Mouse (Mus musculus) hindbrain, embryonic 10.5 days (tissue): ENCODE data around the gene Gfod1. TPM values are rescaled to one million over a fixed set of nuclear protein-coding genes. Genes with fewer than 3 reads are reported as not detected.
A peak's percentile ranks its signal among the peaks of the same experiment; 100 is the strongest.

Experiments
- DNase-seq: peaks from one replicate; pipeline ENCODE4 v3.0.0-alpha.2; 2017; ENCODE audit warnings: low spot score
- H3K27ac ChIP-seq: fragments of 300-500 bp; sonication (generic); 2 replicates; pipeline ENCODE4 v1.5.1; 2016; ENCODE audit warnings: mild to moderate bottlenecking, moderate library complexity
- H3K27me3 ChIP-seq: fragments of 300-500 bp; sonication (generic); 2 replicates; pipeline ENCODE4 v1.6.1; 2016; ENCODE audit warnings: mild to moderate bottlenecking; ENCODE audit not compliant: poor library complexity, insufficient read depth, severe bottlenecking
- H3K36me3 ChIP-seq: fragments of 300-500 bp; sonication (generic); 2 replicates; pipeline ENCODE4 v1.6.1; 2016; ENCODE audit warnings: mild to moderate bottlenecking, moderate library complexity
- H3K4me1 ChIP-seq: fragments of 300-500 bp; sonication (generic); replicated peaks from 2 replicates; pipeline ENCODE4 v1.6.1; 2016; ENCODE audit warnings: mild to moderate bottlenecking
- H3K4me3 ChIP-seq: fragments of 300-500 bp; sonication (generic); 2 replicates; pipeline ENCODE4 v1.5.1; 2016; ENCODE audit warnings: mild to moderate bottlenecking, moderate library complexity
- H3K9me3 ChIP-seq: fragments of 300-500 bp; sonication (generic); 2 replicates; pipeline ENCODE4 v1.6.1; 2016; ENCODE audit warnings: mild to moderate bottlenecking, moderate library complexity
- WGBS: fragments of 180-500 bp; shearing (Covaris S2); methylation state at CpG from one replicate; pipeline ENCODE4 v1.1.7; 2016; 5-methylcytosine and 5-hydroxymethylcytosine counted together
- polyA plus RNA-seq: library from polyadenylated mRNA; unstranded; fragments of >200 nt; fragmentation: Nextera tagmentation; extraction: Ambion mirVana; gene quantifications from 2 replicates; pipeline ENCODE4 v1.2.1, GENCODE M21; 2016

Gene Gfod1
- polyA plus RNA-seq, 1 experiment from 2014 or later = 0.43 TPM

GRCm38 (mm10) chr13:43234869-43235585 lies 68.9 kb downstream of the Gfod1 start:
- H3K27ac ChIP-seq = peak overlapping the region; percentile 17; the same call in 1 of the 2 replicates
- H3K36me3 ChIP-seq = no peaks in the 10 kb centered on the region
- no peaks in the 10 kb centered on the region for H3K9me3 ChIP-seq
- 0 out of 2 replicates have a peak, but pooled peaks cover 6% of the 10 kb centered on the region for H3K27me3 ChIP-seq
- no peak overlapping the region for H3K4me3 ChIP-seq
- WGBS = 69% methylated on average over 9 of the region's 9 CpGs
- DNase-seq = no peak
- peaks cover 48% of the 10 kb centered on the region for H3K4me1 ChIP-seq

DNA sequence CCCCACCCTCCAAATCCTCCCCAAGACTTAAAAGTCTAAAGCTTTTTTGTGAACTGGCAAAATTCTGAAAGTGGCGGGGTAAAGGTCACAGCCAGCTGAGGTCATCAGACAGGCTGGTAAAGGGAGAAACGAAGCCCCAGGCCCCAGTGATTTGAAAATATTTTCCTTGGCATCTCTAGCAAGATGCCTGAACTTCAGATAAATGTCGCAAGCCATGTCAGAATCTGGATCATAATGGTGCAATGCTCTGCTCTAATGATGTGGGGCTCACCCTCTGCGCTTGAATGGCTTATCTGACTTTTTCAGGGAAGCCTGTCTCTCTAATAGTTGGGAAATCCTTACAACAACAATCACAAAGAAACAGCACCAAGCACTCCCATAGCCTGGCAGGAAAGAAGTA lies 70.6 kb downstream of the Gfod1 start:
- H3K27ac ChIP-seq = no peak overlapping the region
- no peaks in the 10 kb centered on the region for H3K36me3 ChIP-seq
- peaks cover 49% of the 10 kb centered on the region for H3K4me1 ChIP-seq
- no peak for DNase-seq
- H3K4me3 ChIP-seq = no peak overlapping the region
- no peaks in the 10 kb centered on the region for H3K9me3 ChIP-seq
- 59% methylated on average over 4 of the region's 4 CpGs for WGBS
- 0 out of 2 replicates have a peak, but pooled peaks cover 6% of the 10 kb centered on the region for H3K27me3 ChIP-seq

- Histone ChIP-seq H3K4me3 (no peak overlapping the region), H3K27me3 (0 out of 2 replicates have a peak, but pooled peaks cover 6% of the 10 kb centered on the region), H3K4me1 (peaks cover 46% of the 10 kb centered on the region), H3K27ac (0 out of 2 replicates have a peak overlapping the region, but pooled peaks have one; percentile 41), H3K9me3 (no peaks in the 10 kb centered on the region), H3K36me3 (no peaks in the 10 kb centered on the region)
- WGBS = 44% methylated on average over 13 of the region's 13 CpGs
- DNase-seq = no peak
Measured at GRCm38 (mm10) chr13:43231965-43232860, 71.8 kb downstream of the Gfod1 start.

DNA sequence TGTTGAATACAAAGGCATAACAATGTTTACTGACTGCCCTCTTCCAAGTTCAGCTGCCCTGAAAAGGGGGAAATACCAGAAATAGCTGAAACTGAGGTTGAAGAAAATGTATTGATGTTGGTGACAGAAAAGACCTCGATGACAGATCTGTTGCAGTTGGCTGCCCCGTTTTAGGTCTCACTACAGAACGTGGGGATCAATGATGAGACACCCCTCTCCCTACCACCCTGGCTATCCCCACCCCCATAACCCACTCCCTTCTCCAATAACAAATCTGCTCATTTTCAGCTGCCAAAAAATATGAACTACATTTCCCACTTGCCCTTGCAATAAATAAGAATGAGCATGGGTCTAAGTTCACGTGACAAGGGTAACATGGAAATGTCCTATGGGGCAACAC lies 73.1 kb downstream of the Gfod1 start:
- no peak overlapping the region for H3K4me3 ChIP-seq
- no peaks in the 10 kb centered on the region for H3K9me3 ChIP-seq
- no peak for DNase-seq
- H3K4me1 ChIP-seq = peaks cover 42% of the 10 kb centered on the region
- H3K36me3 ChIP-seq = no peaks in the 10 kb centered on the region
- 82% methylated on average over 4 of the region's 4 CpGs for WGBS
- no peak overlapping the region for H3K27ac ChIP-seq
- H3K27me3 ChIP-seq = 0 out of 2 replicates have a peak, but pooled peaks cover 6% of the 10 kb centered on the region

DNA sequence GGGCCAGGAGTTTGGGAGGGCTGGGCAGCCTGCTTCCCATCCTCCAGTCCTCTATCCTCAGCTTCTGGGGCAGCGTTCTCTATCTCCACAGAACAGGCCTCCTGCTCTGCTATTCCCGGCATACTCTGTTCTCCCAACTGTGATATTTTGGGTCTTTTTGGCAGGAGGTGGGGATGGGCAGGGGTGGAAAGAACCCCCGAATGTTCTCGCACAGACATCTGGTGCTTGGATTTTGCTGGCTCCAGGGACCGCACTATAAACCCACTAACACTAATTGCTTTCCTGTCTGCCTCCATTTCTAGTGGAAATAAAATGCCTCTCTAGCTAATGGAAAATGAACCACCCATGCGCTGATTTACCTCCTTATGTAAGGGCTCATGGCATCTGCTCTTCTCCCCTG lies 73.7 kb downstream of the Gfod1 start:
- Histone ChIP-seq H3K9me3 (no peaks in the 10 kb centered on the region), H3K4me3 (no peak overlapping the region), H3K27me3 (0 out of 2 replicates have a peak, but pooled peaks cover 6% of the 10 kb centered on the region), H3K4me1 (peaks cover 37% of the 10 kb centered on the region), H3K36me3 (no peaks in the 10 kb centered on the region), H3K27ac (no peak overlapping the region)
- DNase-seq = no peak
- 90% methylated on average over 6 of the region's 6 CpGs for WGBS

GRCm38 (mm10) chr13:43229767-43230166 lies 74.2 kb downstream of the Gfod1 start:
- 0 out of 2 replicates have a peak, but pooled peaks cover 6% of the 10 kb centered on the region for H3K27me3 ChIP-seq
- H3K36me3 ChIP-seq = no peaks in the 10 kb centered on the region
- H3K27ac ChIP-seq = no peak overlapping the region
- H3K4me3 ChIP-seq = no peak overlapping the region
- 87% methylated on average over 3 of the region's 3 CpGs for WGBS
- DNase-seq = no peak
- no peaks in the 10 kb centered on the region for H3K9me3 ChIP-seq
- peaks cover 34% of the 10 kb centered on the region for H3K4me1 ChIP-seq

DNA sequence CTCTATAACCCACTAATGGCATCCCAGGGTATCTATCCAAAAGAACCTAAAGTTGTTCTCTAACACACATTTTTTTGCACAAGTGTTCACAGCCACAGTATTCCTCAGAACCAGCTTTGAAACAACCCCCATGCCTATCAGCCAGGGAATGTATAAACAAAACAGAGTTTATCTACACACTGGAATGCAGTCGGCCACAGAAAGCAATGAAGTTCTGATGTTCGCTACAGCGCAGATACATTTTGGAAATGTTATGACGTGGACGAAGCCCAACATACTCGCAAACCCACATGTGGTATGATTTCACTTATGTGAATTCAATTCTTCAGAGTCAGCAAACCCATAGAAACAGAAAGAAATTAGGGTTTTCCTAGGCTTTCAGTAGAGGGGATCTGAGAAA lies 75.8 kb downstream of the Gfod1 start:
- WGBS = 87% methylated on average over 6 of the region's 6 CpGs
- H3K27ac ChIP-seq = no peak overlapping the region

DNA sequence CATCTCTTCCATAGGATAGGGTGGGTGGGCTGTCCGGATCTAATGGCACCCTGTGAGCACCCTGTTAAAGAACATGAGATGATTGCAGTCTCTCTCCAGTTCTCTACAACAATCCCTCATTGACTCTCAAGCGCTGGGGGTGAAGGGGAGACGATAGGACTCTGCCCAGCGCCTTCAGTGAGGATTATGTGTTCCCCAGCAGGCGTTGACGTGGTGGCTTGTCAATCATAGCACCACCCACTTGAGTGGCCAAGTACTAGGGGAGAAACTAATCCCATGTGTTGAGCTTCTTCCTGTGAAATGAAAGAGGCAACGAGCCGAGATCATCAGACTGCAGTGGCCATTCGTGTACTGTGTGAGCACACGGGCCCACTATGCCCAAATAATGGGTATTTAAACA lies 77.9 kb downstream of the Gfod1 start:
- Histone ChIP-seq H3K27me3 (no peaks in the 10 kb centered on the region), H3K4me1 (0 out of 2 replicates have a peak, but pooled peaks cover 4% of the 10 kb centered on the region), H3K9me3 (0 out of 2 replicates have a peak, but pooled peaks cover 2% of the 10 kb centered on the region), H3K4me3 (no peak overlapping the region), H3K27ac (no peak overlapping the region), H3K36me3 (no peaks in the 10 kb centered on the region)
- 84% methylated on average over 10 of the region's 10 CpGs for WGBS
- DNase-seq = no peak

More for the DNA sequence above, 75.8 kb downstream of the Gfod1 start:
- no peak for DNase-seq
- peaks cover 25% of the 10 kb centered on the region for H3K4me1 ChIP-seq
- H3K9me3 ChIP-seq = 0 out of 2 replicates have a peak, but pooled peaks cover 2% of the 10 kb centered on the region
- no peak overlapping the region for H3K4me3 ChIP-seq
- no peaks in the 10 kb centered on the region for H3K36me3 ChIP-seq
- H3K27me3 ChIP-seq = no peaks in the 10 kb centered on the region

DNA sequence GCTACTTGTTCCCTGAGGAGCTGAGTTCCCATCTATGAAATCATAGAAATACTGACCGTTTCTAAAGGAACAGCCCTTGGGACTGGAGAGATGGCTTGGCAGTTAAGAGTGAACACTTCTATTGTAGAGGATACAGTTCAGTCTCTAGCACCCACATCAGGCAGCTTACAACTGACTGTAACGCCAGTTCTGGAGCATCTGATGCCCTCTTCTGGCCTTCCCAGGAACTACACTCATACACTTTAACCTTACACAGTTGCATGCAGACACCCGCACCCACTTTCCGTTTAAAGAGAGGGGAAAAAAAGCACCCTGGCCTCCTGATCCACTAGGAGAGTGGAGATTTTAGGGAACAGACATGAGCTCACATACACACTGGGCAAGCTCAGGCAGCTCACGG lies 78.8 kb downstream of the Gfod1 start:
- Histone ChIP-seq H3K36me3 (no peaks in the 10 kb centered on the region), H3K27me3 (no peaks in the 10 kb centered on the region), H3K27ac (no peak overlapping the region), H3K4me1 (0 out of 2 replicates have a peak, but pooled peaks cover 2% of the 10 kb centered on the region), H3K4me3 (no peak overlapping the region), H3K9me3 (0 out of 2 replicates have a peak, but pooled peaks cover 2% of the 10 kb centered on the region)
- 72% methylated on average over 5 of the region's 5 CpGs for WGBS
- DNase-seq = no peak

- H3K36me3 ChIP-seq = no peaks in the 10 kb centered on the region
- H3K4me1 ChIP-seq = 0 out of 2 replicates have a peak, but pooled peaks cover 6% of the 10 kb centered on the region
- H3K27me3 ChIP-seq = no peaks in the 10 kb centered on the region
- H3K27ac ChIP-seq = no peak overlapping the region
- 0 out of 2 replicates have a peak, but pooled peaks cover 2% of the 10 kb centered on the region for H3K9me3 ChIP-seq
- DNase-seq = no peak
- 83% methylated on average over 1 of the region's 1 CpGs for WGBS
- no peak overlapping the region for H3K4me3 ChIP-seq
Measured at GRCm38 (mm10) chr13:43222084-43222483, 81.9 kb downstream of the Gfod1 start.

DNA sequence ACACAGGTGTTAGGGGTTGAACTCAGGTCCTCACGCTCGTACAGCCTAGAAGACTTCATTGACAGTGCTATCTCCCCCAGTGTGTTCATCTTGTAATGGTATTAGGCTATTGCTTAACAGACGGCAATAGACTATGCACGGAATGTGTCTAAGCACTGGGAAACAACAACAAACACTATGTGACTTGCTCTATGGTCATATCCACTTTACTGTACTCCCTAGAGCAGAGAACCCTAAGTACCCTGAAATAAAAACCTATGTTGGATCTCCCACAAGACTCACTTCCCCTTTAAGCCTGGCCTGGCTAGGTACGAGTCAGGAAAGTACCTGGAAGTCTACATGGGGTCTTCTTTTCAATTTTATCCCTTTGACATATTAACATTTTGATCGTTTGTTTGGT lies 82.7 kb downstream of the Gfod1 start:
- Histone ChIP-seq H3K4me1 (0 out of 2 replicates have a peak, but pooled peaks cover 6% of the 10 kb centered on the region), H3K4me3 (no peak overlapping the region), H3K27ac (no peak overlapping the region), H3K9me3 (0 out of 2 replicates have a peak, but pooled peaks cover 2% of the 10 kb centered on the region), H3K27me3 (no peaks in the 10 kb centered on the region), H3K36me3 (no peaks in the 10 kb centered on the region)
- 88% methylated on average over 6 of the region's 6 CpGs for WGBS
- no peak for DNase-seq

DNA sequence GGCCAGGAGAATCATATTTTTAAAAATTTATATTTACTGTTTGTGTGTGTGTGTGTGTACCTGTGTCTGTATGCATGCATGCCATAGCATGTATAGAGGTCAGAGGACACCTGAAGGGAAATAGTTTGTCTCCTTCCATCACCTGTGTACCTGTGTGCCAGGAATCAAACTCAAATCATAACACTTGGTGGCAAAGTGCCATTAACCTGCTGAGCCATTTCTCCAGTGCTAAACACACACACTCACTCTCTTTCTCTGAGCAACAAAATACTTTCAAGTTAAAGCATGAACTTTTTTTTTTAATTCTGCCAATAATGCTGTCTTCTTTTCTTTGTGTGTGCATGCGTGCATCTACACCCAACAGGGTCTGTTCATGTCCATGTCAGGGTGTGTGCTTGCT lies 83.3 kb downstream of the Gfod1 start:
- WGBS = 84% methylated on average over 1 of the region's 1 CpGs

More for the DNA sequence above, 83.3 kb downstream of the Gfod1 start:
- 0 out of 2 replicates have a peak, but pooled peaks cover 2% of the 10 kb centered on the region for H3K9me3 ChIP-seq
- DNase-seq = no peak
- H3K27me3 ChIP-seq = no peaks in the 10 kb centered on the region
- no peak overlapping the region for H3K27ac ChIP-seq
- H3K4me3 ChIP-seq = no peak overlapping the region
- peaks cover 12% of the 10 kb centered on the region for H3K4me1 ChIP-seq
- H3K36me3 ChIP-seq = no peaks in the 10 kb centered on the region
